Mouse (Mus musculus) WW6 (cell line): ENCODE measurements at regions not wholly inside any gene's neighbourhood (a gene's known extent, or its start where the extent isn't known, plus 50 kb on each side); places are given as distances from the start of the nearest gene placed in this dataset.

Experiments used
- DNase-seq: peaks from one replicate; pipeline ENCODE4 v3.0.0-alpha.2; 2013; ENCODE audit warnings: low read depth, low spot score

- DNase-seq, result no peak
These were observed 71.4 kb downstream of the Emp1 start for GRCm38 (mm10) chr6:135433753-135434152.

- DNase-seq, result no peak
These were observed 74.0 kb downstream of the Emp1 start for GRCm38 (mm10) chr6:135436315-135436714.

GRCm38 (mm10) chr6:135438271-135438670 lies 75.9 kb downstream of the Emp1 start:
- DNase-seq, result no peak

GRCm38 (mm10) chr6:135441126-135441871 lies 79.0 kb downstream of the Emp1 start:
- no peak for DNase-seq

DNA sequence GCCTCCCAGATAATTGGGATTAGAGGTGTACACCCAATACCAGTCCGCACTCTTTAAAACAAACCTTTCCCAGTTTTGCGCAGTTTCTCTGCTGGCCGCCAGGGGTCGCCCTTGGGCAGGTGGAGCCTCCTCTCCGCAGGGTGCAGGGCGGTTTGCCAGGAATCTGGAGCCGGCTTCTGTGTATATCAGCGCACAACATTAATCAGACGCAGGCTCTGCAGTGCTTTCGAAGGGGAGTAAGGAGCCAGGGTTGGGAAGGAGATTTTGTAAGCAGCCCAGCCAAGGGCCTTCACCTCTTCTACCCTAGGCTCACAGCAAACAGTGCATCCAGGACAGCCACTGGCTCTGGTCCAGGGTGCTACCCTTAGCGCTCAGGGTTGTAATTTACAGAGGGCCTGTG lies 82.3 kb downstream of the Emp1 start:
- peak; percentile 61 for DNase-seq

GRCm38 (mm10) chr6:135445070-135445469 lies 82.7 kb downstream of the Emp1 start:
- DNase-seq, result no peak

GRCm38 (mm10) chr6:135447801-135448200 lies 85.5 kb downstream of the Emp1 start:
- no peak for DNase-seq

DNA sequence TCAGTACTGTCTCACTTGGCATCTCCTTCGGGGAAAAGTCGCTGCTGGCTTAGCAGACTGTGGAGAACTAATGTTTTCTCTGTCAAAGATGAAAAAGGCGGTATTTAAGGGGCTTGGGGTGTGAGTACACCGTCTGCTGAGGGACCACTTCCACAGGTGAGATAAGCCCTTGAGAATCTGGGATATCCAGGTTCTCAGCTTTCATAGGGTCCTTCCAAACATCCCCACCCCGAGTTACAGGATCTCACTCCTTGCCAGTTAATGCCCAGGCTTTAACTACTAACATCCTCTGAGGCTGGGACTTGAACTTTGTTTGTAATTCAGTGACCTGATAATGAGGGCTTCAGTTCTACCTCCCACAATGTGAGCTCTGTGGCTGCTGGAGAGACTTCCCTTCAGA lies 86.9 kb downstream of the Emp1 start:
- no peak for DNase-seq

DNA sequence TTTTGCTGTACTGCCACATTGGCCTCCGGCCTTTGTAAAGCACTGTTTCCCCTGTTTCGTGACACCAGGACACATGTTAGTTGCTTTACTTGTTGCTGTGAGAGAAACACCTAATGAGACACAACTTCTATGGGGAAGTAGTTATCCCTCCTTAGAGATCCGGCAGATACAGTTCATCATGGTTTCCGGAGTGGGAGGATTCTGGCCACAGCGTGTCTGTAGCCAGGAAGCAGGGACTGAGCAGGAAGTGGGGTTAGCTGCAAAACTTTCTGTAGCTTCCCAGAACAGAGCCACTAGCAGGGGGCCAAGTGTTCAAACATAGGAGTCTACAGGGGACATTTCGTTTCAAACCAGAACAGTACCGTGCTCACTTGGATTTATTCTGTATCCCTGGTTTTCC lies 88.2 kb downstream of the Emp1 start:
- no peak for DNase-seq

DNA sequence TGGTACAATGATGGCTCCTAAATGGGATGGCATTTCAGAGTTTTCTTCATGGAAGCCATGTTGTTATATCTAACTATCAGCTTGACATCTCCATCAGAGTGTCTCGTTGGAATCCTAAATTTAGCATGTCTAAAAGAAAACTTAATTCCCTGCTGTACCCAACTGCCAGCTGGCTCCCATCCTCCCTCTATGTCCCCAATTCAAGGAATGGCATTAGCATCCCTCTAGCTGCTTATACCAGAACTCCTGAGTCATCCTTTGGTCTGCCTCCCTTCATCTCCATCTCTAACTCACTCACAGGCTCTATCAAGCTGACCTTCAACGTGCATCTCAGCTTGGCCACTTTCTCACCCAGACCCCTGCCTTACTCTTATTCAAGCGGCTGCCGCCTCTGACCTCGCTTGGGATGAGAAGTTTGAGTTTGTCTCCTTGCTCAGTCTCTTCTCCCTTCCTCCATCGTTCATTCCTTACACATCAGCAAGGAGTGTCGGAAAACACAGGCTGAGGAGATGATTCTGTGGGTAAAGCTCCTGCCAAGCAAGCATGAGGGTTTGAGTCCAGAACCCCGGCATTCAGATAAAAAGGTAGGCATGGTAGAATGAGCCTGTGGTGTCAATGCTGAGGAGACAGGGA lies 88.9 kb downstream of the Emp1 start:
- no peak for DNase-seq

- DNase-seq, result no peak
These were observed 90.7 kb downstream of the Emp1 start for GRCm38 (mm10) chr6:135453041-135453440.

DNA sequence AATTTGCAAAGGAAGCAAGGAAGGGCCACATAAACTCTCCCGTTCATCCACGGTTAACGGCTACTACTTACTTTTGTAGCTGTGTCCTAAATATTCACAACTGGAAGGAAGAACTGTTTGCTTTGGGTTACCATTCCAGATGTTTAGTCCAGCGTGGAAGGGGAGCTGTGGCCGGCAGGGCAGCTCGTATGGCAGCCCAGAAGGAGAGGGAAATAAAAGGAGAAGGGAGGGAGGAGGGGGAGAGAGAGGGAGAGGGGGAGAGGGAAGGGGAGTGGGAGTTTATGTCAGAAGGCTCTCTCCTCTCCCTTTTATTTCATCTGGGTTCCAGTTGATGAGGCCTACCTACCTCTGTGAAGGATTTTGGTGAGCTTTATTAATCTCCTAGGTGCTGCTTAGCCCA lies 110.2 kb downstream of the Emp1 start:
- DNase-seq, result no peak

DNA sequence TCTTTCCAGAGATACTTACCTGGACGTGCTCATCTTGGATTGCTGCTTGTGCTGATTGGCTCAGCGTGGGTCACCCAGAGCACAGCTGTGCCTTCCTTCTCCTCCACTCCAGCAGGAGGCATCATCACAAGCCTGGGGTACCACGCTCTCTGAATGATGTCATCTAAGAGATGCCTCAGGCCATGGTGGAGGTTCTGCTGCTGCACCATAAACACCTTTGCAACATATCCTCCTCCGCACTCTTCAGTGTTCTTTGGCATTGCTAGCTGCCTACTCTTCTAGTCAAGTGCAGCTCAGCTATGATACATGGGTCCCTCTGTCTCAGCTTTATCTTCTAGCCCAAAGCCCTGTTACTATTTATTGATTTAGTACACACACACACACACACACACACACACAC lies 110.8 kb downstream of the Emp1 start:
- DNase-seq, result no peak

GRCm38 (mm10) chr6:135488795-135489194 lies 126.5 kb downstream of the Emp1 start:
- DNase-seq, result no peak

DNA sequence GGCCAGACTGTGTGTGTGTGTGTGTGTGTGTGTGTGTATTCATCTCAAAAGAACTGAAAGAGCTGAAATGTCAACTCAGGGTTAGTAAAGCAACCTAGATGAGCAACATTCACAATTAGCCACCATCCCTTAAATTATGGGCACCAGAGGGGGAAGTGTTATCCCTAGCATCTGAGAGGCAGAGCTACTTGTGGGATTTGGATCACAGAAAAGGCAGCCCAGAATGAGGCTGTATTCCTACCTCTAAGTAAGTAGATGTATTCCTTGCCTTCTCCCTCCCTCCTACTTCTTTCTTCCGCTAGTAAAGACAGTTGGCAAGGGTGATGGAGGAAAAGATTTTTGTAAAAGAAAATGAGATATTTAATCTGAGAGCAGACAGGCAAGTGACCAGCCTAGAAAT lies 131.6 kb downstream of the Emp1 start:
- DNase-seq, result no peak

DNA sequence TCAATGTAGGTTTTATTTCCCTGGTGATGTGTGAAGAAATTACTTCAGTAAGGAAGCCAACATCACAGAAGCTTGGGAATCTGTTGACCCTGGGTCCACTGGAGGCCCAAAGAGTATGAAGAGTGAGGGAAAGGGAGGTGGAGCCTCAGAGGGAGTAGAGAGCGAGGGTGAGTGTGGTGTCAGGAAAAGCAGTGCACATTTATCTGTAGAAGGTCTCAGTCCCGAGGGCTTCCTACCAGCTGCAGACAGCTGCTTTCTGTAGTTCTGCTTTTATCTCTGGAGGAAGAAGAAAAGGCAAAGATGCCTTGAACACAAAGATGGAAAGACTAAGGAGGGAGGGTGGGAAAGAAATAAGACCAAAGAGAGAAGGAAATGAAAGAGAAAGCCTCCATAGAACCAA lies 133.5 kb downstream of the Emp1 start:
- DNase-seq, result no peak

- DNase-seq, result peak; percentile 16
These were observed 136.2 kb downstream of the Emp1 start for GRCm38 (mm10) chr6:135498592-135498991.

- no peak for DNase-seq
These were observed 138.0 kb downstream of the Emp1 start for GRCm38 (mm10) chr6:135500381-135500780.

DNA sequence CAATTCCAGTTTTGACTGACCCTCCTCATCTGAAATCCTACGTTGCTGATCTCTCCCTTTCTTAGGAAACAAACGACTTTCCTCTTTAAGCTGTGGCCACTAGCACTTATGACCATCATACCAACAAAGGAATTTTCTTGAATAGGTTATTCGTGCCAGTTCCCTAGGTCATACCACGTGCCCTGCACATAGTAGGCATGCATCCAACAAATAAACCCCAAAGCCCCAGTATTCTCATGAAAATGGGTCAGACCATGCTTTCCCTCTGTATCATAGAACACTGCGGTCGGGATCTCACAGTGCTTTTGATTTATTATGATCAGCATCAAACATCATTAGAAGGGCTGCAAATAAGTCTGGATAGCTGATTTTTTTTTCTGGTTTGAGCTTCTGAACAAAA lies 139.4 kb downstream of the Emp1 start:
- DNase-seq, result no peak

DNA sequence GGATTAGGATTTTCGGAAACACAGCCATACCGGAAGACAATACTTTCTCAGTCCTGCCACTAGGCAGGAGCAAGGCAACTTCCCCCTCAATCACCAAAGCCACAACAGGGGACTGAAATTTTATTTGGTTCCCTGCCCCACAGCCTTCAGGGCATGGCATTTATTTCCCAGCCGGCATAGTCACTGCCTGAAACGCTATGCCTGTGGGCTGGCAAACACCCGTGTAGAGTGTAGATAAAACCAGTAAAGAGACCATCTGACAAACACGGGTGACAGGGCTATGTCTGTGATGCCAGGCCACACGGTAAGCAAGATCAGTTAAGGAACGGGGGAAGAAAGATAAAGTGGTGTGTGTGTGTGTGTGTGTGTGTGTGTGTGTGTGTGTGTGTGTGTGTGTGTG lies 140.1 kb downstream of the Emp1 start:
- DNase-seq, result no peak

GRCm38 (mm10) chr6:135518710-135519437 lies 156.5 kb downstream of the Emp1 start:
- DNase-seq, result no peak

- no peak for DNase-seq
These were observed 157.1 kb downstream of the Emp1 start for GRCm38 (mm10) chr6:135519438-135519803.

- DNase-seq, result no peak
These were observed 158.5 kb downstream of the Emp1 start for GRCm38 (mm10) chr6:135520868-135521267.
